Mouse (Mus musculus) embryonic fibroblast, embryonic 13.5 days (primary cell): ENCODE data around the gene Tmed8. TPM values are rescaled to one million over a fixed set of nuclear protein-coding genes. Genes with fewer than 3 reads are reported as not detected.

Experiments
- H3K27ac ChIP-seq: 2 replicates; pipeline ENCODE4 v1.5.1; 2012; ENCODE audit warnings: low read length, control low read depth, inconsistent platforms; ENCODE audit not compliant: insufficient read depth
- H3K4me1 ChIP-seq: 2 replicates; pipeline ENCODE4 v1.6.1; 2011; ENCODE audit warnings: low read length; ENCODE audit not compliant: control insufficient read depth, insufficient read depth
- H3K4me3 ChIP-seq: 2 replicates; pipeline ENCODE4 v1.5.1; 2011; ENCODE audit warnings: mild to moderate bottlenecking, control low read depth, low read length; ENCODE audit not compliant: insufficient read depth
- CTCF ChIP-seq: IDR thresholded peaks from 2 replicates; pipeline ENCODE4 v1.5.1; 2011; ENCODE audit warnings: mild to moderate bottlenecking, control low read depth, low read length, moderate library complexity, borderline replicate concordance; ENCODE audit not compliant: insufficient read depth
- POLR2A ChIP-seq: IDR thresholded peaks from 2 replicates; pipeline ENCODE4 v1.6.1; 2011; ENCODE audit warnings: low read depth, mild to moderate bottlenecking, control low read depth, low read length, moderate library complexity
- polyA plus RNA-seq: library from polyadenylated mRNA; stranded (reverse); fragments of >200 nt; gene quantifications from 2 replicates; pipeline ENCODE4 v1.2.4, GENCODE M21; 2011; ENCODE audit warnings: low read depth; ENCODE audit not compliant: missing spikeins, insufficient read length

The Tmed8 gene
- 12.0 and 12.6 TPM in 2 replicates for polyA plus RNA-seq

GRCm38 (mm10) chr12:87199973-87200586 is at the start of gene Tmed8:
Gene Tmed8, minus strand, starts transcription at chr12:87200454.
- peak within 1 kb of the TSS; percentile 86 for H3K4me3 ChIP-seq
- TF ChIP-seq POLR2A (peak; percentile 41), CTCF (no peak)

GRCm38 (mm10) chr12:87238632-87239031 is 38.4 kb upstream of the Tmed8 start, which contains the start of gene Noxred1:
Gene Noxred1, minus strand, starts transcription at chr12:87238732.
- no peak for TF ChIP-seq POLR2A
- TF ChIP-seq CTCF, result no peak
- Histone ChIP-seq H3K4me3 (no peak within 1 kb of the TSS), H3K27ac (no peak within 1 kb of the TSS), H3K4me1 (no peaks in the 10 kb centered on the region)

More at GRCm38 (mm10) chr12:87199973-87200586, at the start of gene Tmed8:
- H3K4me1 ChIP-seq, result peaks cover 5% of the 10 kb centered on the region
- no peak within 1 kb of the TSS for H3K27ac ChIP-seq

DNA sequence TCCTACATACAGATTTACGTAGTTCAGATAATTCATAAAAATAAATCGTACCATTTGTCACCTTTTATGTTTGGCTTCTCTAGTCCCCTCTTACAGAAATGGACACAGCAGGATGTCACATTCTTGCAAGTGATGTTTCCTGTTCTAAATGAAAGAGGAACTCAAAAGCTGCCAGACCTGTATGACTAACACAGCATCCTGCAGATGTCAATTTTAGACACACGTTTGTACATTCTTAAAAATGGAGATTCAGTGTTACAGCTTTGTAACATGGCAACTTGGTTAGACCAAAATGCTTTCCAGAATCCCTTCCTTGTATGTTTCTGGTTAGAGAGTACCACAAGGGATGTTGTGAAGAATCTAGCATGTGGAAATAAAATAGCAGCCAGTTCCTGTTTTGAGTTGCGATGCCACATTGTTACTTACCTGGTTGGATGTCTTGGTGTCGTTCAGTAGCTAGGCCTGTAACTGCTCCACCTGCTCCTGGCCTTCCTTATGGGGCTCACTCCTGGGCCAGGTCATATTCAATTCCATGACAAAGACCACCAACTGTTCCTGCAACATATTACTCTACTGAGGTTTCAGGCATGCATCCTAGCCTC is 36.7 kb upstream of the Tmed8 start:
- no peaks in the 10 kb centered on the region for H3K4me1 ChIP-seq
- no peak overlapping the region for H3K4me3 ChIP-seq
- H3K27ac ChIP-seq, result no peak overlapping the region
- no peak for TF ChIP-seq POLR2A
- no peak for TF ChIP-seq CTCF

GRCm38 (mm10) chr12:87230379-87230895 is 30.2 kb upstream of the Tmed8 start:
- Histone ChIP-seq H3K4me1 (no peaks in the 10 kb centered on the region), H3K27ac (no peak overlapping the region), H3K4me3 (no peak overlapping the region)
- no peak for TF ChIP-seq CTCF
- TF ChIP-seq POLR2A, result no peak

- H3K27ac ChIP-seq, result no peak overlapping the region
- no peaks in the 10 kb centered on the region for H3K4me1 ChIP-seq
- TF ChIP-seq CTCF (no peak), POLR2A (no peak)
- H3K4me3 ChIP-seq, result no peak overlapping the region
These were observed 29.4 kb upstream of the Tmed8 start for GRCm38 (mm10) chr12:87229633-87230032.

DNA sequence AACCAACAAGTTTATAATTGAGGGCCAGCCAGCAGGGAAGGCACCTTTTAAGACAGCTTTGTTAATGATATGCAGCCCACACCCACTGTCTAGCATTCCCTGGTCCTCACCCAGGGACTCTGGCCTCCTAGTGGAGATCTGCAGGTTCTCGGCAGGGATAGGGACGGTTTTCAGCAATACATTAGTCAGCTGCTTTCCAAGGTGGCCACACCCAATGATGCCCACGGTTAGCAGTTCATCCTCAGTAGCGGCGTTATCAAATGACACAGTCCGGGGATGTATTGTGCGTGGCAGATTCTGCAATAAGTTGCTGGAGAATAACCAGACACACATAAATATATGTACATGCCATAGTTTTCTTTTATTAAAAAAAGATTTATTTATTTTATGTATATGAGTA is 26.5 kb upstream of the Tmed8 start:
- TF ChIP-seq CTCF (no peak), POLR2A (no peak)
- Histone ChIP-seq H3K4me3 (no peak overlapping the region), H3K27ac (no peak overlapping the region), H3K4me1 (no peaks in the 10 kb centered on the region)

DNA sequence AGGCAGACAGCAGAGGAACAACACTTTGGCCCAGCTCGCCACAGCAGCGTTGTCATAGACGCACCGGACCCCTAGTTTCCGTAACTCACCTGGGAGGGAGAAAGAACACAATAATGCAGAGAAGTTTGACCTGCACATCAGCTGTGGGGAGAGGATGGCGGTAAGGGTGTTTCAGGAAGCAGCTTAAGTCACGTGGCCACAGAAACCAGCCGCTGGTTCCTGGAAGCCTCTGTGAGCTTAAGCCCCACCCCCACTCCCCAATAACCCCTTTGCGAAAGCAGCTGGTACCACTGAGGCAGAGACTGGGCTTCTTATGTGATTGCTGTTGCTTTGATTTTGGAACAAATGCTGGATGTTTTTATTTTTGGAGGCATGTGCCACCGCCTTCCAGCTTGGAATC is 24.7 kb upstream of the Tmed8 start:
- TF ChIP-seq CTCF, result no peak
- TF ChIP-seq POLR2A, result no peak
- H3K4me1 ChIP-seq, result no peaks in the 10 kb centered on the region
- H3K4me3 ChIP-seq, result no peak overlapping the region
- no peak overlapping the region for H3K27ac ChIP-seq

DNA sequence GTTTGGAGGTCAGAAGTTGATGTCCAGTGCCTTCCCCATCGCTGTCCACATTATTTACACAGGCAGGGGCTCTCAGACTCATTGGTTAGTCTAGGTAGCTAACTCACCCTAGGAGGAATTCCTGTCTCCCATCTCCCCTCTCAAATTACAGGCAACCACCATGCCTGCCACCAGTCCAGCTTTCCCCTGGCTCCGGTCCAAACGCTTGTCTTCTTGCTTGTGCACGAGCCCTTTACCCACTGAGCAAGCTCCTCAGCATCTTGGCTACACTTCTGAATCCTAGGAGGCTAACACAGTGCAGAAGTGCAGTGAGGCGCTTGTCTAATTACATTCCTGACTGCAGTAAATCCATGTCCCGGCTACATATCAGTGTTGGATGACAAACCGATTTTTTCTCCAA is 19.1 kb upstream of the Tmed8 start:
- TF ChIP-seq POLR2A (no peak), CTCF (no peak)
- Histone ChIP-seq H3K4me1 (no peaks in the 10 kb centered on the region), H3K4me3 (no peak overlapping the region), H3K27ac (no peak overlapping the region)

- Histone ChIP-seq H3K27ac (no peak overlapping the region), H3K4me3 (no peak overlapping the region), H3K4me1 (no peaks in the 10 kb centered on the region)
- TF ChIP-seq POLR2A (no peak), CTCF (no peak)
These were observed 17.3 kb upstream of the Tmed8 start for GRCm38 (mm10) chr12:87217596-87217995.

DNA sequence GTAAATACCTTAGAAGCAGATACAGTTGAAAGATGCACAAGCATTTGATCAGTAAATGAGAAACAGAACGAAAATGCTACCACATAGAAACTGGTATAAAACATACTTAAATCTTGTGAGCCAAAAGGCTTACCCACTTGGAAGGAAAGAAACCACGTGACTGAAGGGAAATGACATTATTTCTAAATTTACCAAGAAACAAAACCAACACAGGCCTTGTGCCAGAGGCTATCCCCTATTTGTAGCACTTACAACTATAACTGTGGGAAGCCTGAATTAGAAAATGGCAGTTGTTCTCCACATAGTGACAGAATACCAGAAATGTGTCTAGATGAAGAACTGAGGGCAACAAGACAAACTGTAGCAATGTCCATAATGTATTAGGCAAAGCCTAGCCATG is 15.8 kb upstream of the Tmed8 start:
- H3K4me3 ChIP-seq, result no peak overlapping the region
- TF ChIP-seq POLR2A (no peak), CTCF (no peak)

More for the DNA sequence above, 15.8 kb upstream of the Tmed8 start:
- no peak overlapping the region for H3K27ac ChIP-seq
- H3K4me1 ChIP-seq, result no peaks in the 10 kb centered on the region
